Mouse (Mus musculus): ENCODE data around the gene Klf4. TPM values are rescaled to one million over a fixed set of nuclear protein-coding genes. Genes with fewer than 3 reads are reported as not detected.

Klf4 gene
- polyA plus RNA-seq, 1 experiment from 2014 or later: 6.6 TPM

DNA sequence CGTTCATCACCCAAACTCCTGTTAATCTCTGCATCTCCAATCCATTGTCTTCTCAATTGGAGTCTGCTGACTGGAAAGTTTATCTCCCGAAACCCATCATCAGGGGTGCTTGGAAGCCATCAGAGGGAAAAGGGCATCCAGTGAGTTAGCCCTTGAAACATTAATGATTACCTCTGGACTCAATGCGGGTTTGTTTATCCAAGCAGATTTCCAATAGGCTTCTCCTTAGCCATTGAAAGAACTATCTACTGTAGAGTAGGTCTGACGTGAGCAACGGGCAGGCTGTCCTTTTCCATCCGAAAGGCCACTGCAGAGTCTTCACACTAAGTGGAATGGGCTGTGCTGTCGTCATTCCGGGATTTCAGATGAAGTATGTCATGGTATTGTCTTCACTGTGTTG lies 16.2 kb downstream of the Klf4 start:
- Histone ChIP-seq H3K4me1 (ENCODE audit: control insufficient read depth, insufficient read depth, low read length) (no peaks in the 10 kb centered on the region), H3K9me3 (replicated peaks; ENCODE audit: control insufficient read depth, low read length) (no peaks in the 10 kb centered on the region), H3K36me3 (replicated peaks; ENCODE audit: control insufficient read depth, insufficient read depth, low read depth, low read length) (no peaks in the 10 kb centered on the region), H3K9ac (replicated peaks; ENCODE audit: low read length) (no peak overlapping the region), H3K27ac (replicated peaks; ENCODE audit: low read depth, low read length) (no peak overlapping the region), H3K4me2 (ENCODE audit: low read depth, low read length) (no peak overlapping the region), H3K4me3 (ENCODE audit: low read depth, low read length) (no peak overlapping the region), H3K27me3 (ENCODE audit: control insufficient read depth, insufficient read depth, low read length) (no peaks in the 10 kb centered on the region)
- WGBS: 83% methylated on average over 8 of the region's 8 CpGs
- ATAC-seq (replicated peaks; ENCODE audit: insufficient number of reproducible peaks, low FRiP score, low TSS enrichment, low read depth): no peak
- DNase-seq (ENCODE audit: low spot score): no peak

DNA sequence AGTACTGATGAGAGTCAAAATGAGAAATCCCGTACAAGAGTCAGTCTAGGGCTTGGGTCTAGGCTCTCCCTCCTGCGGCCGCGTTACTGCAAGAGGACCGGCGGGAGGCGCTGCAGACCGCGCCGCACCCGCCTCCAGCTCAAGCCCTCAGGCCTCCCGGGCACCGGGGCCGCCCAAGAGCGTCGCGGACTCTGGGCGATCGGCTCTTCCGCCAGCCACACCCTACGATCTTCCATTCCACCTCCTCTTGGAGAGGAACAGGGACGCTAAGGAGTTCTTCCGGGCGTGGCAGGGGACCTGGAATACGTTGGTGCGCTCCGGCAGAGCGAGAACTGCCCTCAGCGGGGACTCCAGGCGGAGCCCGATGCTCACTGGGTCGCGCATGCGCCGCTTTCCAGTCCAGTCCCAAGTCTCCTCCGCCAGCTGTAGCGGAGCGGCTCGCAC lies 17.5 kb downstream of the Klf4 start:
- WGBS: under 1% methylated on average over 39 of the region's 39 CpGs
- DNase-seq (ENCODE audit: low spot score): peak; percentile 85
- Histone ChIP-seq H3K36me3 (replicated peaks; ENCODE audit: control insufficient read depth, insufficient read depth, low read depth, low read length) (no peaks in the 10 kb centered on the region), H3K4me3 (ENCODE audit: low read depth, low read length) (peak overlapping the region; percentile 56), H3K9ac (replicated peaks; ENCODE audit: low read length) (peak overlapping the region; percentile 83), H3K4me1 (ENCODE audit: control insufficient read depth, insufficient read depth, low read length) (no peaks in the 10 kb centered on the region), H3K27ac (replicated peaks; ENCODE audit: low read depth, low read length) (no peak overlapping the region), H3K9me3 (replicated peaks; ENCODE audit: control insufficient read depth, low read length) (no peaks in the 10 kb centered on the region), H3K4me2 (ENCODE audit: low read depth, low read length) (peak overlapping the region; percentile 66), H3K27me3 (ENCODE audit: control insufficient read depth, insufficient read depth, low read length) (no peaks in the 10 kb centered on the region)
- peak; percentile 98 for ATAC-seq (replicated peaks; ENCODE audit: insufficient number of reproducible peaks, low FRiP score, low TSS enrichment, low read depth)

DNA sequence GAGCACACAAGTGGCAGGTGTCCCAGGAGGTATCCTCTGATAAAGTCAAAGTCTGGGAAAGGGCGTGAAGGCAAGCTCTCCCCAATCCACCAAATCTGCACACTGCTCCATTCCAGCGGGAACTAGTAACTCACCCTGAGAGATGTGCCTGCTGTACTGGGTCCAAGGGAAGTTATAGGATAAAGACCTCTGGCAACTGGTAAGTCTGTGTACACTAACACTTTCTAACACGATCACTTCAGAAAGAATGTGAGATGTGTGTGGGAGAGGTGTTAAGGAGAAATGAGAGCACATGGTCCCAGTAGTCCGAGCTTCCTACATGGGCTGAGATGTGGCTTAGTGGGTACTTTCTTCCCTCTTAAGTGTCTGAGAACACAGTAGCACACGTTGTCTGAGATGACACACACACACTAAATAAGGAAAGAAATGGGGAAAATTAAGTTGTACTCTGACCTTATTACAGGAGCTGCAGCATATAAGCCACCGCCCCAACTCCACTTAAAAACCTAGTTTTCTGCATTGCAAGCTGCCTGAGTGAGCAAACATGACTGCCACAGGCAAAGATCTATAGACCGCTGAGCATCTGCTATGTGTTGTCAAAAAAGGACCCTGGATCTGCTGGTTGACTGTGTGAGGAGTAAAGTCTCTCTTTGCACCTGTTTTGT lies 18.5 kb downstream of the Klf4 start:
- Histone ChIP-seq H3K27me3 (ENCODE audit: control insufficient read depth, insufficient read depth, low read length) (no peaks in the 10 kb centered on the region), H3K27ac (replicated peaks; ENCODE audit: low read depth, low read length) (no peak overlapping the region), H3K36me3 (replicated peaks; ENCODE audit: control insufficient read depth, insufficient read depth, low read depth, low read length) (no peaks in the 10 kb centered on the region), H3K9ac (replicated peaks; ENCODE audit: low read length) (no peak overlapping the region), H3K9me3 (replicated peaks; ENCODE audit: control insufficient read depth, low read length) (no peaks in the 10 kb centered on the region), H3K4me1 (ENCODE audit: control insufficient read depth, insufficient read depth, low read length) (no peaks in the 10 kb centered on the region), H3K4me3 (ENCODE audit: low read depth, low read length) (no peak overlapping the region), H3K4me2 (ENCODE audit: low read depth, low read length) (no peak overlapping the region)
- WGBS: 87% methylated on average over 7 of the region's 7 CpGs
- ATAC-seq (replicated peaks; ENCODE audit: insufficient number of reproducible peaks, low FRiP score, low TSS enrichment, low read depth) (no peak), DNase-seq (ENCODE audit: low spot score) (no peak)

DNA sequence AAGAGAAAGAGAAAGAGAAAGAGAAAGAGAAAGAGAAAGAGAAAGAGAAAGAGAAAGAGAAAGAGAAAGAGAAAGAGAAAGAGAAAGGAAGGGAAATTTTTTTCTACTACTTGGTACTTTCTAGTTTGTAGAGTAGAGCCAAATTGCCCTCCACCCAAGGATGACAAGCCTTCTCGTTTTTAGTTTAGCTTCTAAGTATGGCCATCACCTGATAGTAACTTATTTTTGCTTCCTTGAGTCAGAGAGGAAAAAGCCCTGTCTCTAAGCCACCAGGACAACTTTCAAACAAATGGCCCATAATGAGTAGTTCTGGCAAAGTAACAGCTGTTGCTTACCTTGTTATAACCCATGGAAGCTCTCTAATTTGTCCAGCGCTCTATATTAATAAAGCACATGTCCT lies 20.9 kb downstream of the Klf4 start:
- H3K4me1 ChIP-seq (ENCODE audit: control insufficient read depth, insufficient read depth, low read length): no peaks in the 10 kb centered on the region
- DNase-seq (ENCODE audit: low spot score) (no peak), ATAC-seq (replicated peaks; ENCODE audit: insufficient number of reproducible peaks, low FRiP score, low TSS enrichment, low read depth) (no peak)
- H3K36me3 ChIP-seq (replicated peaks; ENCODE audit: control insufficient read depth, insufficient read depth, low read depth, low read length): no peaks in the 10 kb centered on the region
- no peaks in the 10 kb centered on the region for H3K9me3 ChIP-seq (replicated peaks; ENCODE audit: control insufficient read depth, low read length)
- H3K27me3 ChIP-seq (ENCODE audit: control insufficient read depth, insufficient read depth, low read length): no peaks in the 10 kb centered on the region
- H3K4me2 ChIP-seq (ENCODE audit: low read depth, low read length): no peak overlapping the region
- no peak overlapping the region for H3K9ac ChIP-seq (replicated peaks; ENCODE audit: low read length)
- 87% methylated on average over 2 of the region's 2 CpGs for WGBS
- H3K27ac ChIP-seq (replicated peaks; ENCODE audit: low read depth, low read length): no peak overlapping the region
- H3K4me3 ChIP-seq (ENCODE audit: low read depth, low read length): no peak overlapping the region

DNA sequence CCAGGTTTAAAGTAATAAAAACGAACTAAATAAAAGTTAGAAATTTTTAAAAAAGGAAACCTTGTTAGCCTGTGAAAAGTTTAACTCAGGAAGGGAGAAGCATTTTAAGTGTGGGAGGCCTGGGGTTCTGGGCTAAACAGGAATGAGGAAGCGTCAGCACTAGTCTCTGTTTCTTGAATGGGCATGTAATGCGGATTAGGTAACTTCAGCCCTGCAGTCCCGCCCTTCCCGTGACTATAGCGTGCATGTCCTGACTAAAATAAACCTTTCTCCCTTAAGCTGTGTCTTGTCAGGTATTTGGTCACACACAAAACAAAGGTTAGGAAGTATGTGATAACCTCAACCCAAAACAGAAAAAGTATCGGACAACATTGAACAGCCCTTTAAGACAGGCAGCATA lies 23.6 kb downstream of the Klf4 start:
- ATAC-seq (replicated peaks; ENCODE audit: insufficient number of reproducible peaks, low FRiP score, low TSS enrichment, low read depth) (no peak), DNase-seq (ENCODE audit: low spot score) (no peak)
- Histone ChIP-seq H3K9ac (replicated peaks; ENCODE audit: low read length) (no peak overlapping the region), H3K36me3 (replicated peaks; ENCODE audit: control insufficient read depth, insufficient read depth, low read depth, low read length) (no peaks in the 10 kb centered on the region), H3K4me1 (ENCODE audit: control insufficient read depth, insufficient read depth, low read length) (no peaks in the 10 kb centered on the region), H3K9me3 (replicated peaks; ENCODE audit: control insufficient read depth, low read length) (no peaks in the 10 kb centered on the region), H3K27me3 (ENCODE audit: control insufficient read depth, insufficient read depth, low read length) (no peaks in the 10 kb centered on the region), H3K27ac (replicated peaks; ENCODE audit: low read depth, low read length) (no peak overlapping the region), H3K4me2 (ENCODE audit: low read depth, low read length) (no peak overlapping the region), H3K4me3 (ENCODE audit: low read depth, low read length) (no peak overlapping the region)
- WGBS: 82% methylated on average over 7 of the region's 7 CpGs

DNA sequence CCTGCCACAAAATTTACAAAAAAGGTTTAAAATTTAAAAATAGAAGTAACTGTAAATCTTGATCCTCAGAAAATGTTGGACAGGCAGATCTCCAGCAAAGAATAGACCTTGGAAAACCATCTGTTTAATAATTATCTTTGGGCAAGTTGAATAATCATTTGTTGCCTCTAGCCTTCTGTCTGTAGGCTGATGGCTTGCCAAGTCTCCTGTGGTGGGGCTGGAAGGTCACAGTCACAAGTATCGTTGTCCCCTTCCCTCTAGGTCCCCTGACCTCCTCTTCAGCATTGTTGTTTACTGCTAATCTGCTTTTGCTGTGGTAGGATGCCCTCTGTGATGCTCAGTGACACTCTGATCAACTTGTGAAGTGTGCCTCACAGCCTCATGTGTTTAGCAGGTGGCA lies 33.6 kb downstream of the Klf4 start:
- H3K4me2 ChIP-seq (ENCODE audit: low read depth, low read length): no peak overlapping the region
- no peaks in the 10 kb centered on the region for H3K9me3 ChIP-seq (replicated peaks; ENCODE audit: control insufficient read depth, low read length)
- H3K27me3 ChIP-seq (ENCODE audit: control insufficient read depth, insufficient read depth, low read length): no peaks in the 10 kb centered on the region
- no peak overlapping the region for H3K4me3 ChIP-seq (ENCODE audit: low read depth, low read length)
- no peaks in the 10 kb centered on the region for H3K4me1 ChIP-seq (ENCODE audit: control insufficient read depth, insufficient read depth, low read length)
- WGBS: 77% methylated on average over 1 of the region's 1 CpGs
- no peak for DNase-seq (ENCODE audit: low spot score)
- H3K9ac ChIP-seq (replicated peaks; ENCODE audit: low read length): no peak overlapping the region
- H3K36me3 ChIP-seq (replicated peaks; ENCODE audit: control insufficient read depth, insufficient read depth, low read depth, low read length): no peaks in the 10 kb centered on the region
- ATAC-seq (replicated peaks; ENCODE audit: insufficient number of reproducible peaks, low FRiP score, low TSS enrichment, low read depth): no peak
- H3K27ac ChIP-seq (replicated peaks; ENCODE audit: low read depth, low read length): no peak overlapping the region

DNA sequence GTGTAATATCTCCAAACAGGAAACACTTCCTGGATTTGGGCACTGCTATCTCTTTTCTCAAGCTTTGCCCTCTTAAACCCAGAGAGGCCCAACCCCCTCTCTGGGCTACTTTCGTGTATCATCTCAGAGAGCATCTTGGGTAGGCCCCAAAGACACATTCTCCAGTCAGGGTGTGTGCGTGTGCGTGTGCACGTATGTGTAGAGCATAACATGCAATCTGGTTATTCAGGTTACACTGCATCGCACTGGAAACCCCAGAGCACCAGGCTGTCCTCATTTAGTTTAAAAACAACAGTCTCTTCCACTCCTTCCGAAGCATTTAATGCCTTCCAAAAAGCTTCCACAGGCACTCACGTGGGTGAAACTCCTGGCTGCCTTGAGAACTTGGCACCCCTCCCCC lies 35.9 kb downstream of the Klf4 start:
- ATAC-seq (replicated peaks; ENCODE audit: insufficient number of reproducible peaks, low FRiP score, low TSS enrichment, low read depth): no peak
- Histone ChIP-seq H3K4me2 (ENCODE audit: low read depth, low read length) (no peak overlapping the region), H3K36me3 (replicated peaks; ENCODE audit: control insufficient read depth, insufficient read depth, low read depth, low read length) (no peaks in the 10 kb centered on the region), H3K27ac (replicated peaks; ENCODE audit: low read depth, low read length) (no peak overlapping the region), H3K4me1 (ENCODE audit: control insufficient read depth, insufficient read depth, low read length) (no peaks in the 10 kb centered on the region), H3K9me3 (replicated peaks; ENCODE audit: control insufficient read depth, low read length) (no peaks in the 10 kb centered on the region), H3K27me3 (ENCODE audit: control insufficient read depth, insufficient read depth, low read length) (no peaks in the 10 kb centered on the region), H3K9ac (replicated peaks; ENCODE audit: low read length) (no peak overlapping the region), H3K4me3 (ENCODE audit: low read depth, low read length) (no peak overlapping the region)
- DNase-seq (ENCODE audit: low spot score): no peak
- 76% methylated on average over 7 of the region's 7 CpGs for WGBS

DNA sequence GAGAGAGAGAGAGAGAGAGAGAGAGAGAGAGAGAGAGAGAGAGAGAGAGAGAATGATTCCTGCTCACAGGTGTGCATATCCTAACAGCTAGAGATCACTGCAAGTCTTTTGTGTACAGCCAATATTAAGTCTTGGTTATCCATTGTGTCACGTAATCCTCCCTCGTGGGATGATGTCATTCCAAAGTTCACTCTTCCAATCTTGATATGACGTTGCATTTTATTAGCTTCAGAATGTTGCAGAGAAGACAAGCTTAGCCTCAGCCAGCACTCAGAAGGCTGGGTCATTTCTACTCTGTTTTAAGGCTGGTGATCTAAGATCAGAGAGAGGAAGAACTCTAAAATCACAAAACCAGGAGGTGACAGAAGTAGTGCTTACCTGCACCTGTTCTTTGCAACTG lies 39.0 kb downstream of the Klf4 start:
- no peaks in the 10 kb centered on the region for H3K4me1 ChIP-seq (ENCODE audit: control insufficient read depth, insufficient read depth, low read length)
- H3K27me3 ChIP-seq (ENCODE audit: control insufficient read depth, insufficient read depth, low read length): no peaks in the 10 kb centered on the region
- no peak overlapping the region for H3K27ac ChIP-seq (replicated peaks; ENCODE audit: low read depth, low read length)
- no peak overlapping the region for H3K4me3 ChIP-seq (ENCODE audit: low read depth, low read length)
- H3K36me3 ChIP-seq (replicated peaks; ENCODE audit: control insufficient read depth, insufficient read depth, low read depth, low read length): no peaks in the 10 kb centered on the region
- WGBS: 78% methylated on average over 3 of the region's 3 CpGs
- DNase-seq (ENCODE audit: low spot score) (no peak), ATAC-seq (replicated peaks; ENCODE audit: insufficient number of reproducible peaks, low FRiP score, low TSS enrichment, low read depth) (no peak)
- no peak overlapping the region for H3K4me2 ChIP-seq (ENCODE audit: low read depth, low read length)
- H3K9me3 ChIP-seq (replicated peaks; ENCODE audit: control insufficient read depth, low read length): no peaks in the 10 kb centered on the region
- H3K9ac ChIP-seq (replicated peaks; ENCODE audit: low read length): no peak overlapping the region
